ENCODE assay signal across 35 mouse cellular contexts in the genomic region with DNA sequence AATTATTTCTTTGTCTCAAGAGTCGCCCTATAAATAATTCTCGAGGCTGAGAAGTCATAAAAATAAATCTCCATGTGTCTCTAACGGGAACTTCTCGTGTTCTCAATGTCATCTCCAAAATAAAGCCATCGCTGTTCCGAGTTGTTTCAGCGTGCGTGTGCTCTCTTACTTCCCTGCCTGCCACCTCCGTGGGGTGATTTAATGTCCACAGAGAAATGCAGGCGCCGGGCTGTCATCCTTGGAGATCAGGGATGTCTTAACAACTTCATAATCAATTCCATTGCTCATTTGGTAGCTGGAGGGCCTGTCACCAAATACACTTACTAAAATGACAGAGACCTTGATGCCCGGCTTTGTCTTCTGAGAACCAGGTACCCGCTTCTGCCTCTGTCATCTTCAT.
"Had no signal": no experiment of that assay in that cellular context is flagged by ENCODE, and none has a peak within 500 bp of the region (broad histone marks: within the 10 kb centered on the region; RNA-seq: fewer than 3 reads in every experiment).

No protein-coding gene starts in this region.

- H3K4me3 ChIP-seq: heart, adult 2 months; heart, embryonic 10.5 days; heart, embryonic 12.5 days; heart, embryonic 13.5 days; heart, embryonic 15.5 days; hindbrain, embryonic 10.5 days; hindbrain, embryonic 12.5 days; hindbrain, embryonic 13.5 days; hindbrain, embryonic 15.5 days; intestine, embryonic 15.5 days; kidney, embryonic 15.5 days; layer of hippocampus, adult 2 months had no signal

- H3K9me3 ChIP-seq: heart, embryonic 10.5 days; heart, embryonic 12.5 days; heart, embryonic 13.5 days; heart, embryonic 15.5 days; hindbrain, embryonic 10.5 days; hindbrain, embryonic 12.5 days; hindbrain, embryonic 13.5 days; hindbrain, embryonic 15.5 days; intestine, embryonic 15.5 days; kidney, embryonic 15.5 days had no signal

- H3K27ac ChIP-seq: heart, adult 2 months; heart, embryonic 10.5 days; heart, embryonic 13.5 days; heart, embryonic 15.5 days; hindbrain, embryonic 10.5 days; hindbrain, embryonic 12.5 days; hindbrain, embryonic 13.5 days; hindbrain, embryonic 14.5 days; hindbrain, embryonic 15.5 days; hindbrain, postnatal 0 days; intestine, embryonic 15.5 days; kidney, embryonic 15.5 days; kidney, postnatal 0 days; layer of hippocampus, adult 2 months had no signal

- DNase-seq: heart, adult 2 months; heart, postnatal 10 days; heart, postnatal 14 days; heart, postnatal 36 days; heart, postnatal 4 days; kidney, adult 11 months; kidney, adult 18-20 months; kidney, adult 2 months; kidney, adult 8-10 months; kidney, adult 9 months; kidney, postnatal 10 days; kidney, postnatal 14 days; kidney, postnatal 25 days; kidney, postnatal 36 days; kidney, postnatal 4 days; layer of hippocampus, adult 9-11 months had no signal

- H3K4me2 ChIP-seq: heart, embryonic 11.5 days; heart, embryonic 12.5 days; heart, embryonic 13.5 days; heart, embryonic 15.5 days; hindbrain, embryonic 12.5 days; hindbrain, embryonic 13.5 days; hindbrain, embryonic 14.5 days; hindbrain, embryonic 15.5 days; intestine, embryonic 15.5 days; kidney, embryonic 15.5 days had no signal

- H3K27me3 ChIP-seq: heart, embryonic 12.5 days; heart, embryonic 13.5 days; heart, embryonic 15.5 days; hindbrain, embryonic 13.5 days; hindbrain, embryonic 15.5 days; intestine, embryonic 15.5 days had no signal

- H3K4me1 ChIP-seq: hindbrain, embryonic 10.5 days; hindbrain, embryonic 15.5 days; intestine, embryonic 15.5 days had no signal

- H3K9ac ChIP-seq: heart, embryonic 12.5 days; heart, embryonic 13.5 days; heart, embryonic 15.5 days; hindbrain, embryonic 12.5 days; hindbrain, embryonic 13.5 days; hindbrain, embryonic 14.5 days; hindbrain, embryonic 15.5 days; intestine, embryonic 15.5 days; kidney, embryonic 15.5 days had no signal

- ATAC-seq: hindbrain, embryonic 16.5 days; hindbrain, postnatal 0 days; inflammation-experienced regulatory T-cells, adult 6 months; intestine, embryonic 15.5 days; intestine, embryonic 16.5 days; intestine, postnatal 0 days had no signal

- H3K36me3 ChIP-seq: heart, embryonic 10.5 days; heart, embryonic 12.5 days; heart, embryonic 13.5 days; heart, embryonic 15.5 days; hindbrain, embryonic 10.5 days; hindbrain, embryonic 12.5 days; hindbrain, embryonic 13.5 days; hindbrain, embryonic 15.5 days; intestine, embryonic 15.5 days; kidney, embryonic 15.5 days had no signal
